In the genomic region with DNA sequence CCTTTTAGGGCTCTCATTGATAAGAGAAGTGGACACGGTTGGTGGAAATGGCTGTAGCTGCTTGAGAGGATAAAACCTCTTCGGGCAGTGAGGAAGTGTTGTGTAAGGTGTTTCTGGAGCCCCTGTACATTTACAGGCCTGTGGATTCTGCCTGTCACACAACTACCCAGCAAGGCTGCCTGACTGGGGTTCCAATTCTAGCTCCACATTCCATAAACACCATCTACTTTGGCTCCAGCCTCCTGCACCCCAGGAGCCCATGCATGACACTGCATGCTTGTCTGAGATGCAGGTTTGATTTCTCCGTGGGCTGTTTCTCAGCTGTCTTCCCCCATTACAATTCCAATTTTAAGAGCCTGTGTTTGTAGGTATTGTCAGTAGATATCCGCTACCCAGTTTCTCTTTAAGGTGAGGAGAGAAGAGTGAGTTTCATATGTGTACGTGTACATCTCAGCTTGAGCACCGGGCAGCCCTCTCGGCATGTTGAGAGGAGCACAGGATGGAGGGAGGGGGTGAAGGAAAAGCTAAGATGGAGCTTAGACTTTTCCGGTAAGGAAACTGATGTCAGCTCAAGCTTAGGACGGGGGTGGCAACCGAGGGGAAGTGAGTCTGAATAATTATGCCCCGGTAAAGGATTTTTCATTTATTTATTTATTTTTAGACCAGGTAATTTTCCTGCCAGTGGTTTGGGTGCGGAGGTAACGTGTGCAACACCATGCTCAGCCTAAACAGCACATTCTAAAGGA, we compare ENCODE assay signal across 8 mouse cellular contexts. TPM values are rescaled to one million over a fixed set of nuclear protein-coding genes. Genes with fewer than 3 reads are reported as not detected.
DNase-seq lines count a peak whose midpoint lies in the region; ATAC-seq and TF ChIP-seq lines count a peak whose summit lies in the region.

No protein-coding gene starts in this region.

- ATAC-seq in kidney, embryonic 15.5 days (replicated peaks; ENCODE audit: low FRiP score): no peak
- ATAC-seq in hindbrain, embryonic 13.5 days (ENCODE audit: low FRiP score): peak; percentile 11; the same call in 1 of the 2 replicates
- no peak for ATAC-seq in midbrain, embryonic 14.5 days (ENCODE audit: low FRiP score, low TSS enrichment)
- ATAC-seq in megakaryocyte-erythroid progenitor cell, adult 5-6 weeks (replicated peaks; ENCODE audit: low FRiP score, low TSS enrichment, poor library complexity, severe bottlenecking): no peak

- WGBS in kidney, embryonic 15.5 days: 41% methylated on average over 13 of the region's 13 CpGs
- 24% methylated on average over 13 of the region's 13 CpGs for WGBS in hindbrain, embryonic 13.5 days
- WGBS in midbrain, embryonic 14.5 days: 23% methylated on average over 13 of the region's 13 CpGs

- peaks cover 62% of the 10 kb centered on the region for H3K27me3 ChIP-seq in kidney, embryonic 15.5 days
- no peaks in the 10 kb centered on the region for H3K27me3 ChIP-seq in hindbrain, embryonic 13.5 days
- H3K27me3 ChIP-seq in midbrain, embryonic 14.5 days (ENCODE audit: control insufficient read depth, insufficient read depth, low read length): no peaks in the 10 kb centered on the region

- TF ChIP-seq POLR2A in cortical plate, adult 2 months (IDR thresholded peaks at IDR 0.05; ENCODE audit: extremely low read depth, insufficient read depth, low read length): peak; percentile 26; the same call in 1 of the 2 replicates

- H3K36me3 ChIP-seq in kidney, embryonic 15.5 days: no peaks in the 10 kb centered on the region
- H3K36me3 ChIP-seq in hindbrain, embryonic 13.5 days: 0 out of 2 replicates have a peak, but pooled peaks cover 2% of the 10 kb centered on the region
- 0 out of 2 replicates have a peak, but pooled peaks cover 2% of the 10 kb centered on the region for H3K36me3 ChIP-seq in midbrain, embryonic 14.5 days (ENCODE audit: control insufficient read depth, insufficient read depth, low read length)

- no peak for TF ChIP-seq CTCF in cortical plate, adult 2 months (IDR thresholded peaks at IDR 0.05; ENCODE audit: extremely low read depth, insufficient read depth, low read length)

- peak overlapping the region; percentile 52 for H3K4me3 ChIP-seq in kidney, embryonic 15.5 days (replicated peaks)
- peak overlapping the region; percentile 86 for H3K4me3 ChIP-seq in cortical plate, adult 2 months (ENCODE audit: insufficient read depth, low read length)
- peak overlapping the region; percentile 82 for H3K4me3 ChIP-seq in hindbrain, embryonic 13.5 days
- peak overlapping the region; percentile 68 for H3K4me3 ChIP-seq in midbrain, embryonic 14.5 days (replicated peaks; ENCODE audit: low read depth, low read length)

- peaks cover 16% of the 10 kb centered on the region for H3K4me1 ChIP-seq in kidney, embryonic 15.5 days
- peaks cover 17% of the 10 kb centered on the region for H3K4me1 ChIP-seq in cortical plate, adult 2 months (ENCODE audit: control insufficient read depth, insufficient read depth, low read length)
- peaks cover 33% of the 10 kb centered on the region for H3K4me1 ChIP-seq in hindbrain, embryonic 13.5 days (replicated peaks)
- H3K4me1 ChIP-seq in midbrain, embryonic 14.5 days (ENCODE audit: control insufficient read depth, insufficient read depth, low read length): peaks cover 33% of the 10 kb centered on the region

- H3K27ac ChIP-seq in kidney, embryonic 15.5 days: no peak overlapping the region
- peak overlapping the region; percentile 91 for H3K27ac ChIP-seq in cortical plate, adult 2 months (ENCODE audit: insufficient read depth, low read length)
- peak overlapping the region; percentile 98 for H3K27ac ChIP-seq in hindbrain, embryonic 13.5 days
- H3K27ac ChIP-seq in midbrain, embryonic 14.5 days (replicated peaks; ENCODE audit: low read depth, low read length): peak overlapping the region; percentile 96

- H3K4me2 ChIP-seq in kidney, embryonic 15.5 days: peak overlapping the region; percentile 89
- peak overlapping the region; percentile 63 for H3K4me2 ChIP-seq in hindbrain, embryonic 13.5 days
- peak overlapping the region; percentile 63 for H3K4me2 ChIP-seq in midbrain, embryonic 14.5 days (ENCODE audit: low read length)

- H3K9ac ChIP-seq in kidney, embryonic 15.5 days: no peak overlapping the region
- H3K9ac ChIP-seq in hindbrain, embryonic 13.5 days: peak overlapping the region; percentile 96
- H3K9ac ChIP-seq in midbrain, embryonic 14.5 days (replicated peaks; ENCODE audit: low read length): peak overlapping the region; percentile 94

- no peaks in the 10 kb centered on the region for H3K9me3 ChIP-seq in kidney, embryonic 15.5 days (replicated peaks)
- H3K9me3 ChIP-seq in hindbrain, embryonic 13.5 days: no peaks in the 10 kb centered on the region
- no peaks in the 10 kb centered on the region for H3K9me3 ChIP-seq in midbrain, embryonic 14.5 days (ENCODE audit: control insufficient read depth, low read length)

- no peak for DNase-seq in kidney, adult 9 months
- no peak for DNase-seq in midbrain, embryonic 14.5 days
- DNase-seq in retina, embryonic 14.5 days (ENCODE audit: low spot score): no peak
- DNase-seq in layer of hippocampus, adult 11-12 months (ENCODE audit: low spot score): no peak

RNA-seq across cellular contexts. Expression of gene Sptbn2, which starts 2.0 kb away (rescaled TPM):
- polyA plus RNA-seq in kidney, embryonic 15.5 days (2015; fragmentation: Nextera tagmentation; extraction: Ambion mirVana): 2.7 and 2.9 TPM in 2 replicates
- 198 and 220 TPM in 2 replicates for polyA plus RNA-seq in cortical plate, adult 2 months (2012; rRNA removed)
- polyA plus RNA-seq in hindbrain, embryonic 13.5 days (2015; fragmentation: Nextera tagmentation; extraction: Ambion mirVana): 30.0 and 33.3 TPM in 2 replicates
- 37.6 and 43.0 TPM in 2 replicates for polyA plus RNA-seq in midbrain, embryonic 14.5 days (2014; fragmentation: Nextera tagmentation; extraction: Ambion mirVana)
- total RNA-seq in megakaryocyte-erythroid progenitor cell, adult 5-6 weeks (2014; fragmentation: Nextera tagmentation): not detected in 2 replicates
- not detected in 2 replicates for total RNA-seq in megakaryocyte-erythroid progenitor cell, adult 5-6 weeks (2017)

RNA-seq across cellular contexts. Expression of gene Gm960, which starts 14.5 kb away (rescaled TPM):
- 2.0 and 3.4 TPM in 2 replicates for polyA plus RNA-seq in kidney, embryonic 15.5 days (2015; fragmentation: Nextera tagmentation; extraction: Ambion mirVana)
- 3.3 and 3.7 TPM in 2 replicates for polyA plus RNA-seq in cortical plate, adult 2 months (2012; rRNA removed)
- 3.8 and 4.3 TPM in 2 replicates for polyA plus RNA-seq in hindbrain, embryonic 13.5 days (2015; fragmentation: Nextera tagmentation; extraction: Ambion mirVana)
- polyA plus RNA-seq in midbrain, embryonic 14.5 days (2014; fragmentation: Nextera tagmentation; extraction: Ambion mirVana): 6.2 and 7.6 TPM in 2 replicates
- 1.3 and 3.5 TPM in 2 replicates for total RNA-seq in megakaryocyte-erythroid progenitor cell, adult 5-6 weeks (2014; fragmentation: Nextera tagmentation)
- total RNA-seq in megakaryocyte-erythroid progenitor cell, adult 5-6 weeks (2017): 2.4 TPM in 1 of 2 replicates, not detected in the other

RNA-seq across cellular contexts. Expression of gene Rbm4b, which starts 43.3 kb away (rescaled TPM):
- 75.2 and 75.5 TPM in 2 replicates for polyA plus RNA-seq in kidney, embryonic 15.5 days (2015; fragmentation: Nextera tagmentation; extraction: Ambion mirVana)
- polyA plus RNA-seq in cortical plate, adult 2 months (2012; rRNA removed): 16.0 and 17.8 TPM in 2 replicates
- 188 and 189 TPM in 2 replicates for polyA plus RNA-seq in hindbrain, embryonic 13.5 days (2015; fragmentation: Nextera tagmentation; extraction: Ambion mirVana)
- 176 and 190 TPM in 2 replicates for polyA plus RNA-seq in midbrain, embryonic 14.5 days (2014; fragmentation: Nextera tagmentation; extraction: Ambion mirVana)
- total RNA-seq in megakaryocyte-erythroid progenitor cell, adult 5-6 weeks (2014; fragmentation: Nextera tagmentation): 5.0 and 11.3 TPM in 2 replicates
- 9.9 and 19.2 TPM in 2 replicates for total RNA-seq in megakaryocyte-erythroid progenitor cell, adult 5-6 weeks (2017)
